Mouse (Mus musculus) left cerebral cortex, adult 11 months (tissue): ENCODE measurements at regions not wholly inside any gene's neighbourhood (a gene's known extent, or its start where the extent isn't known, plus 50 kb on each side); places are given as distances from the start of the nearest gene placed in this dataset.

Experiments
- DNase-seq: peaks from one replicate; pipeline ENCODE4 v3.0.0; 2022; ENCODE audit warnings: low spot score

- no peak for DNase-seq
These were observed 498.1 kb downstream of the Slc22a22 start for GRCm38 (mm10) chr15:56979353-56979752.

- DNase-seq = no peak
These were observed 501.7 kb downstream of the Slc22a22 start for GRCm38 (mm10) chr15:56975446-56976433.

DNA sequence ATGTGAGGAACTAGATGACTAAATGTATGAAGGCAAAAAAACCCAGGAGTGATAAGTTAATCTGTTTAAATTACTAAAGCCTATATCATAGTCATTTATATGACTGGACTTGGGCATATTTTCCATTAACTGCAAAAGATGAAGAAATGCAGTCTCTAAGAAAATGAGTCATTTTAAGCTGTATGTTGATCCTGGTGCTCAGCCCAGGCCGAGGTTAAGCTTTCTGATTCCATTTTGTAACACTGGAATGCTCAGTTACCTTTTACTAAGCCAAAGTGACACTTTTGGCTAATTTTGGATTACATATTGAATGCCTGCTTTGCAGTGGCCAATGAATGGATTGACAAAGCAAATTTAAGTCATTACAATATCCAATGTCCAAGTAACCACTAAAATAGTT lies 507.3 kb downstream of the Slc22a22 start:
- no peak for DNase-seq

DNA sequence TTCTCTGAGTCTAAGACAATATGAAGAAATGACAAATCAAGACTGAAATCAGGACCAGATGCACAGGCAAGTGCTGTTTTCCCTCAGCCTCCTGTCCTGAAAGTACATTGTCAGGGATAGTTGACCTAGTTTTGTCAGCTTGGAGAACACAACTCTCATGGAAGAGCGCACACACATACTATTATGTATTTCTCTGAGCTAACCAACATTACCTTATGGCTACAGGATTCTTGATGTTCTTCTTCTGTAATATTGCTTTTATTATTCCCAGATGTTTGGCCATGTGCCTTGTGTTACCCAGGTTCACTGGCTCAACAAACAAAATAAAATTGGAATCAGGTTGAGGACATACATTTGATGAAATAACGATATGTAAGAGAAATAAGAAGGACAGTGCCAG lies 521.1 kb downstream of the Slc22a22 start:
- no peak for DNase-seq

DNA sequence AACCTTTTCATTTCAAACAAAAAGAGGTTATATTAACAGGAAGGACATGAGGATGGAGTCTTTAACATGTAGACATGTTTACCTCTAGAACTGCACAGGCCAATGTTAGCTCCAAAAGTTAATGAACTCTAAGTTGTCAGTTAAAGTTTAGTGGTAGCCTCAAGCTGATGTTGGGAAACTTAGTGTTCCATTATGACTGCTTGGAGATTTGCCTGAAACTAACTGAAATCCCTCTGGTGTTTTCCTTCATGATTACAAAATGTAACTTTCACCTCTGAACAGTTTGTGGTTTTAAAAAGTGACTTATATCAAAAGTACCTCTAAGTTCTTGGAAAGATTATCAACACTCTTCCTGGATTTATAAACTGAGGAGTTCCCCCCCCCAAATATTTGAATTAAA lies 525.2 kb downstream of the Slc22a22 start:
- DNase-seq = no peak

DNA sequence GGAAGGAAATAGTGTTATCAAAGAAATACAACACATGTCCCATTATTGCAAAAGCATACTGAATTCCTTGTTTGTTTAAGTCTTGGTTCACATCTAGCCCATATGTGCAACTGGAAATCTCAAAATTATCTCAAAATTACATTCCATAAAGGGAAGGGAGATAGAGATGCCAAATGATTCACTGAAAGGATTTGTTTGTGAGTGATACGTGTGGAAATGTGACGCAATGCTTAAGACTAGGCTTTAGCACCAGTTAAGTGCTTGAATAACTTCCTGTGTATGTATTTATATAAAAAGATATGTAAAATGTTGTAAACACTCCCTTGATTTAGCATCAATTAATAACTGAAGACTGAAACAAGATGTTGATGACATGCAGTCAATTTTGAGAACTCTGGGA lies 526.6 kb downstream of the Slc22a22 start:
- no peak for DNase-seq

- no peak for DNase-seq
These were observed 536.5 kb downstream of the Slc22a22 start for GRCm38 (mm10) chr15:56940891-56941290.

GRCm38 (mm10) chr15:56896553-56896952 lies 580.9 kb downstream of the Slc22a22 start:
- no peak for DNase-seq

- no peak for DNase-seq
These were observed 595.9 kb downstream of the Slc22a22 start for GRCm38 (mm10) chr15:56881501-56881900.

GRCm38 (mm10) chr15:56865879-56866278 lies 611.5 kb downstream of the Slc22a22 start:
- DNase-seq = no peak

DNA sequence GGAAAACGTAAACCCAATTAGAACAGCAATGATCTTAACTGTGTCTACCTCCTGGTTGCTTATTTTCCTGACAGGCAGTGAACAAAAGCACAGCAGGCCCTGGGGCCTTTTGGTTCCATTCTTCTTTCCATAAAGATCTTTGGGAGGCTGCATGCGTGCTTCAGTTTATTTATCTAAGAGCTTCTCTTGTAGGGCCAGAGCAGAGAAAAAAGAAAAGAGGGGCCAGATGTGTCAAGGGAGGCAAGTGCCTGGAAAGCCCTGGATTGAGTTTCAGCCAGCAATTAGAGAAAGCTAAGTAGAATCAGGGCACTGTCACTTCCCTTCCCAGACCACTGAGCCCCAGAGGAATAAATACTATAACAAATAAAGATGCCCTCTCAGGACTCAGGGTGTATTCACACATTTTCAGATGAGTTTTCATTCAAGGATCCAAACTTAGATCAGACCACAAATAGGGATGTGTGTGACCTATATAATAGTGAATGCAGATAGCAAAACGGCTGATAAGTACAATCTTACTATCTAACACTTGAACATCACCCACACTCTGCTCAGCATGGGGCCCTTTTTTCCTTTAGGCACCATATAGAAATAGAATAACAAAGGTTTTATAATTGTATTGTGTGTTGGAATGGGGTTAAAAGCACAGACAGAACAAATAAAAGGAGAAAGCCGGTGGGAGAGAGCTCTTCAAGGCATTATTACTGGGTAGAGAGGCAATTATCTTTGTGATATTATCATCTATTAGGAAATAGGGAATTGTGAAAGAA lies 612.2 kb downstream of the Slc22a22 start:
- DNase-seq = no peak

- no peak for DNase-seq
These were observed 618.6 kb downstream of the Slc22a22 start for GRCm38 (mm10) chr15:56858627-56859334.

- DNase-seq = no peak
These were observed 619.3 kb downstream of the Slc22a22 start for GRCm38 (mm10) chr15:56858134-56858533.

DNA sequence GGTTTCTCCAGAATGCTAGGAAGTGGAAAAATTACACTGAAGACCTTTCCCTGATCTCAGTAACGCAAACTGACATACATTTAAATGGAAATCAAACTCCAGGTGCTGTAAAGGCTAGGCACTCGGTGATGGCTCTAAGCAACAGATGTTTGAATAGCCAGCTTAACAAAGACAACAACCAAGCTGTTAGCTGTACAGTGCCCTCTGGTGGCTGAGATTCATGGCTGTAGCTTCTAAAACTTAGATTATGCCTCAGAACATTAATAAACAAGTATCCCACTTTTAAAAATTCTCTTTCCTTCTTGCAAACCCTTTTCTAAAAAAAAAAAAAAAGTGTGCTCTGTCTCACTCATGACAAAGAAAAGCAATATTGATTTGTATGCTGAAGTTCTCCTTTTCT lies 621.4 kb downstream of the Slc22a22 start:
- peak; percentile 2 for DNase-seq

GRCm38 (mm10) chr15:56853106-56853505 lies 624.3 kb downstream of the Slc22a22 start:
- DNase-seq = no peak

GRCm38 (mm10) chr15:56847469-56848128 lies 629.8 kb downstream of the Slc22a22 start:
- DNase-seq = no peak

DNA sequence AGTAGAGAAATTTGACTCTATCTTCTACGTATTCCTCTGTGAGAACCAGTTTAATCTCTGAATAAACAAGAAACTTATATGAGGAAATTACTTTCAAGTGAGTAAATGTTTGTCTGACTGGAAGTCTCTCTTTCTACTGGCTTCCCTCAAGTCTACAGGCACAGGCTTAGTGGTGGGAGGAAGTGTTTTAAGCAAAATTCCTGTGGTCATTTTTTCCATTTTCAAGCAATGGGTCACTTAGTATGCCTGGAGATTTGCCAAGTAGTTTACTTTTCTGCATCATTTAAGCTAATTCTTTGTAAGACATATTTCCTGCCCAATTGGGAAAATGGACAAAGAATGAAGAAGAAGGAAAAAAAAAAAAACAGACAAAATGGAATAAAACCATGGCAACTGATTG lies 632.9 kb downstream of the Slc22a22 start:
- DNase-seq = no peak

DNA sequence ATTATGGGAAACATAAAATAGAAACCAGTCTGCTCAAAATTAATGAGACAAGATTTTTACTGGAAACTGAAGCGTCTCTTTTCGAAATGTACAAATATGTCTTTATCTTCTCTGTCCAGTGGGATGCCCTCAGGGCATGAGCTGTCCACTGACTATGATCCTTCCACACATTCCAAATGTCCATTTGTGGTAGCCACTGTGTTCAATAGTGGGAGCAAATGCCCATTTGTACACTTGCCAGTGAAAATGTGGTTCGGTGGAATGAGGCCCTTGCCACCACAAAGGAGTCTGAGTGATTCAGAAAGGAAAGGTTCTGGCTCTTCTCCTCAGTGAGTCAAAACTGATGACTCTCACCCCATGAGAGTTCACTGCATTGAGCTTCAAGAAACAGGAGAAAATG lies 635.9 kb downstream of the Slc22a22 start:
- DNase-seq = no peak

- DNase-seq = no peak
These were observed 640.1 kb downstream of the Slc22a22 start for GRCm38 (mm10) chr15:56837292-56837691.

- DNase-seq = no peak
These were observed 642.8 kb downstream of the Slc22a22 start for GRCm38 (mm10) chr15:56834621-56835020.

DNA sequence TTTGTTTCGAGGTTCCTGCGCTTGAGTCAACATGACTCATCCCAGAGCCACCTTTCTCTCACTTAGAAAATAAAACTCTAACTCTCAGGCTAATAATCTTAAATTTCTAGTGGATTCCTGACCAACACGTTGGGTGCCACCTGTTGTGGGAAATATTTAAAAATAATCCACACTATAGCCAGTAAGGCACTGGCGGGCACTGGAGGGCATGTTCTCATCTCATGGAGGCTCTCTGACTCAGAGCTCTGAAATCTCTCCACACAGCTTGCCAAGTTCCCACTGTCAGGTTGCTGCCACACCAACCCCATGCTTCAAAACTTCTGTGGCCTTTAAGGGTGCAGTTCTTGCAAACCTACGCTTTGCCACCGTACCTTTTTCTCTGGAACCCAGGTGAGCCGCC lies 644.8 kb downstream of the Slc22a22 start:
- no peak for DNase-seq
